Mouse (Mus musculus): ENCODE measurements at regions not wholly inside any gene's neighbourhood (a gene's known extent, or its start where the extent isn't known, plus 50 kb on each side); places are given as distances from the start of the nearest gene placed in this dataset.
A peak's percentile ranks its signal among the peaks of the same experiment; 100 is the strongest.

GRCm38 (mm10) chr7:125115322-125115996 is 329.0 kb upstream of the Kdm8 start:
- Histone ChIP-seq H3K9me3 (ENCODE audit: low read length) (no peaks in the 10 kb centered on the region), H3K4me1 (ENCODE audit: insufficient read depth) (no peaks in the 10 kb centered on the region), H3K27ac (ENCODE audit: low read depth, low read length) (no peak overlapping the region), H3K4me2 (ENCODE audit: low read depth) (no peak overlapping the region), H3K27me3 (ENCODE audit: insufficient read depth, low read length) (no peaks in the 10 kb centered on the region), H3K36me3 (ENCODE audit: insufficient read depth) (no peaks in the 10 kb centered on the region), H3K4me3 (ENCODE audit: low read depth, low read length) (no peak overlapping the region), H3K9ac (no peak overlapping the region)
- no peak for TF ChIP-seq CTCF (IDR thresholded peaks at IDR 0.05; ENCODE audit: low read depth)
- ATAC-seq (no peak), DNase-seq (peak; percentile 17)
- 43% methylated on average over 8 of the region's 8 CpGs for WGBS

DNA sequence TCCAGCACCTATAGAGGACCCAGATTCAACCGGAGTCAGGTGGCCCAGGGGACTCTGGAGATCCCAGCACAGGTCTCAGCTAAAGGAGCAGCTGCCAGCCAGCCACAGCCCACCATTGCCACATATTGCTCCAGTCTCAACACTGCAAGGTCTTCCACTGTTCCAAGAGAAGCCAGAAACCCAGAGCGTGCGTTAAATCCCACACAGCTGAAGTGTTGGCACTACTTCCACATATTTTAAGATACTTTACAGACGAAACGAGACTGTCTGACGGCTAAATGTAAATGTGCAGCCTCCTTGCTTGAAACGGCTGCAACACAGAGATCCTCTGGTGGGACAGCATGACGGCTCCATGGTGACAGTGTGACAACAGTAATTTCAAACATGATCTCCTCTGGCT is 327.3 kb upstream of the Kdm8 start:
- no peak for TF ChIP-seq CTCF (IDR thresholded peaks at IDR 0.05; ENCODE audit: low read depth)
- no peak overlapping the region for H3K9ac ChIP-seq

GRCm38 (mm10) chr7:125129187-125129586 is 315.3 kb upstream of the Kdm8 start:
- no peak overlapping the region for H3K4me3 ChIP-seq (ENCODE audit: low read depth, low read length)
- no peaks in the 10 kb centered on the region for H3K36me3 ChIP-seq (ENCODE audit: insufficient read depth)
- 77% methylated on average over 1 of the region's 1 CpGs for WGBS
- H3K9me3 ChIP-seq (ENCODE audit: low read length) = no peaks in the 10 kb centered on the region
- H3K4me1 ChIP-seq (ENCODE audit: insufficient read depth) = no peaks in the 10 kb centered on the region
- H3K27me3 ChIP-seq (ENCODE audit: insufficient read depth, low read length) = no peaks in the 10 kb centered on the region
- DNase-seq (no peak), ATAC-seq (no peak)
- no peak overlapping the region for H3K4me2 ChIP-seq (ENCODE audit: low read depth)
- H3K9ac ChIP-seq = no peak overlapping the region
- H3K27ac ChIP-seq (ENCODE audit: low read depth, low read length) = no peak overlapping the region
- no peak for TF ChIP-seq CTCF (IDR thresholded peaks at IDR 0.05; ENCODE audit: low read depth)

More for the DNA sequence above, 327.3 kb upstream of the Kdm8 start:
- no peaks in the 10 kb centered on the region for H3K36me3 ChIP-seq (ENCODE audit: insufficient read depth)
- DNase-seq (peak; percentile 61), ATAC-seq (peak; percentile 71)
- H3K9me3 ChIP-seq (ENCODE audit: low read length) = no peaks in the 10 kb centered on the region
- no peak overlapping the region for H3K27ac ChIP-seq (ENCODE audit: low read depth, low read length)
- no peak overlapping the region for H3K4me3 ChIP-seq (ENCODE audit: low read depth, low read length)
- WGBS = 47% methylated on average over 8 of the region's 8 CpGs
- no peaks in the 10 kb centered on the region for H3K4me1 ChIP-seq (ENCODE audit: insufficient read depth)
- H3K27me3 ChIP-seq (ENCODE audit: insufficient read depth, low read length) = no peaks in the 10 kb centered on the region
- no peak overlapping the region for H3K4me2 ChIP-seq (ENCODE audit: low read depth)

GRCm38 (mm10) chr7:125131968-125132367 is 312.5 kb upstream of the Kdm8 start:
- no peak overlapping the region for H3K9ac ChIP-seq
- 70% methylated on average over 1 of the region's 1 CpGs for WGBS
- ATAC-seq = no peak
- no peak for TF ChIP-seq CTCF (IDR thresholded peaks at IDR 0.05; ENCODE audit: low read depth)
- H3K4me3 ChIP-seq (ENCODE audit: low read depth, low read length) = no peak overlapping the region
- DNase-seq = no peak
- no peaks in the 10 kb centered on the region for H3K27me3 ChIP-seq (ENCODE audit: insufficient read depth, low read length)
- H3K27ac ChIP-seq (ENCODE audit: low read depth, low read length) = no peak overlapping the region
- no peaks in the 10 kb centered on the region for H3K36me3 ChIP-seq (ENCODE audit: insufficient read depth)
- H3K4me1 ChIP-seq (ENCODE audit: insufficient read depth) = no peaks in the 10 kb centered on the region
- no peaks in the 10 kb centered on the region for H3K9me3 ChIP-seq (ENCODE audit: low read length)
- H3K4me2 ChIP-seq (ENCODE audit: low read depth) = no peak overlapping the region

DNA sequence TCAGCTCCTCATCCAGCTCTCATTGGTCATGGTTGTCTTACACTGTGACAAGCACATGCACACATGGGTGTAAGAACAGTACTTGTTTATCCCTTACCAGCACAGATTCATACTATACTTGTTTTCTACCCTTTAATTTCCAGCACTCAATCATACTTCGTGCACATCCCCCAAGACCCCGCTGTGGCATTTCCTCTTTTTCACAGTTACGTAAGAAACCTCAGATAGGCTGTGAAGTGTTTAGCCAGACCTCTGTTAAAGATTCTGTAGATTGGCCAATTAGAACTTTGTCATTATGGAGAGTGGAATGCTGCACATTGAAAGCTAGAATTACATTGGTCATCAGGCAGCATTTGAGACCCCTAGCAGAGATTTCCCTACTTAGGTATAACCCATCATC is 305.9 kb upstream of the Kdm8 start:
- ATAC-seq = no peak
- Histone ChIP-seq H3K4me2 (ENCODE audit: low read depth) (no peak overlapping the region), H3K27ac (ENCODE audit: low read depth, low read length) (no peak overlapping the region), H3K27me3 (ENCODE audit: insufficient read depth, low read length) (no peaks in the 10 kb centered on the region), H3K4me3 (ENCODE audit: low read depth, low read length) (no peak overlapping the region), H3K9ac (no peak overlapping the region), H3K4me1 (ENCODE audit: insufficient read depth) (no peaks in the 10 kb centered on the region), H3K36me3 (ENCODE audit: insufficient read depth) (no peaks in the 10 kb centered on the region), H3K9me3 (ENCODE audit: low read length) (no peaks in the 10 kb centered on the region)
- 91% methylated on average over 3 of the region's 3 CpGs for WGBS
- no peak for DNase-seq
- no peak for TF ChIP-seq CTCF (IDR thresholded peaks at IDR 0.05; ENCODE audit: low read depth)

DNA sequence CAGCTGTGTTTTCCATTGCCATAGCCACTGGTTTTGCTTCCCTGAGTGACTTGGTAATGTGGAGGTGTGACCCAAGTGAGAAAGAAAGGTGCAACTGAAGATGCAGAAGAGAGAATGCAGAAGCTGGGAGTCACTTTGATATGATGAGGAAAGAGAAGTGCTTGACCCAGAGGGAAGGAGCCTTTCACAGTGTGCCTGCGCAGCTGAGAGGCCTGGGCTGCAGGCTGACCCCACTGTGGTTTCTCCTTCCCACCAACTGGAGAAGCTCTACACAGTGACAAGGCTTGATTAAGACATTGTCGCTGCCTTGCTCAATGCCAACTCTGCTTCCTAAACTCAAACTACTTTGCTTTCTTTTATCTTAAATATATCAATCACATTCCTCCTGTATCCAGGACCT is 305.3 kb upstream of the Kdm8 start:
- DNase-seq (no peak), ATAC-seq (no peak)
- Histone ChIP-seq H3K27me3 (ENCODE audit: insufficient read depth, low read length) (no peaks in the 10 kb centered on the region), H3K4me2 (ENCODE audit: low read depth) (no peak overlapping the region), H3K9ac (no peak overlapping the region), H3K27ac (ENCODE audit: low read depth, low read length) (no peak overlapping the region), H3K4me1 (ENCODE audit: insufficient read depth) (no peaks in the 10 kb centered on the region), H3K9me3 (ENCODE audit: low read length) (no peaks in the 10 kb centered on the region), H3K36me3 (ENCODE audit: insufficient read depth) (no peaks in the 10 kb centered on the region), H3K4me3 (ENCODE audit: low read depth, low read length) (no peak overlapping the region)
- 91% methylated on average over 2 of the region's 2 CpGs for WGBS
- TF ChIP-seq CTCF (IDR thresholded peaks at IDR 0.05; ENCODE audit: low read depth) = no peak

DNA sequence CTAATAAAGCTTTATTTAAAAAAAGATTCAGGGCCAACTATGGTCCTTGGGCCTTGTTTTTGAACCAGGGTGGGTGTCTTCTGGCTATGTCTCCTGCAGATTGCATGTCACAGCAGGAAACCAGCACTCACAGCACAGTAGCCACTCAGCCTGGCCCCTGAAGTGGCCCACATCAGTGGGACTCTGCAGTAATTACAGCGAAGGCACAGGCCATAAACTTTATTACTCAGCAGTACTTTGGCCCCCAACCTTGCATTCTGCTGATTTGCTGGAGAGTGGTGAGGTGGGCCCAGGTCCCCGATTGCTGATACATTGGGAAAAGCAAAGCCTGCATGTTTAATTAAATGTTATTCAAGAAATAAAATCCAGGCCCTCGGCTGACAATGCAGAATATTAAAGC is 303.6 kb upstream of the Kdm8 start:
- Histone ChIP-seq H3K9me3 (ENCODE audit: low read length) (no peaks in the 10 kb centered on the region), H3K36me3 (ENCODE audit: insufficient read depth) (no peaks in the 10 kb centered on the region), H3K4me3 (ENCODE audit: low read depth, low read length) (no peak overlapping the region), H3K27ac (ENCODE audit: low read depth, low read length) (no peak overlapping the region), H3K4me1 (ENCODE audit: insufficient read depth) (no peaks in the 10 kb centered on the region), H3K27me3 (ENCODE audit: insufficient read depth, low read length) (no peaks in the 10 kb centered on the region), H3K9ac (no peak overlapping the region), H3K4me2 (ENCODE audit: low read depth) (no peak overlapping the region)
- no peak for TF ChIP-seq CTCF (IDR thresholded peaks at IDR 0.05; ENCODE audit: low read depth)
- DNase-seq (no peak), ATAC-seq (no peak)
- WGBS = 76% methylated on average over 3 of the region's 3 CpGs

Measured in forebrain, postnatal 0 days (tissue).